Mouse (Mus musculus): ENCODE data around the gene 1700016D06Rik. TPM values are rescaled to one million over a fixed set of nuclear protein-coding genes. Genes with fewer than 3 reads are reported as not detected.

The 1700016D06Rik gene
- polyA plus RNA-seq, 1 experiment from 2014 or later: not detected

- H3K27me3 ChIP-seq (replicated peaks): no peaks in the 10 kb centered on the region
- no peaks in the 10 kb centered on the region for H3K9me3 ChIP-seq
- H3K4me1 ChIP-seq: no peaks in the 10 kb centered on the region
- H3K9ac ChIP-seq: no peak overlapping the region
- no peak for ATAC-seq (ENCODE audit: low FRiP score, low read depth)
- WGBS: 86% methylated on average over 5 of the region's 5 CpGs
- no peak overlapping the region for H3K27ac ChIP-seq
- H3K4me2 ChIP-seq (replicated peaks): no peak overlapping the region
- H3K4me3 ChIP-seq: no peak overlapping the region
- no peaks in the 10 kb centered on the region for H3K36me3 ChIP-seq
Observed at GRCm38 (mm10) chr8:11650021-11650420, 50.8 kb downstream of the 1700016D06Rik start.

GRCm38 (mm10) chr8:11643123-11643522 is 57.7 kb downstream of the 1700016D06Rik start:
- H3K4me3 ChIP-seq: no peak overlapping the region
- H3K27ac ChIP-seq: no peak overlapping the region
- WGBS: 90% methylated on average over 2 of the region's 2 CpGs
- peaks cover 4% of the 10 kb centered on the region; the same call in 1 of the 2 replicates for H3K36me3 ChIP-seq
- no peak overlapping the region for H3K9ac ChIP-seq
- H3K4me2 ChIP-seq (replicated peaks): no peak overlapping the region
- H3K9me3 ChIP-seq: no peaks in the 10 kb centered on the region
- no peak for ATAC-seq (ENCODE audit: low FRiP score, low read depth)
- H3K27me3 ChIP-seq (replicated peaks): no peaks in the 10 kb centered on the region
- no peaks in the 10 kb centered on the region for H3K4me1 ChIP-seq

- peaks cover 7% of the 10 kb centered on the region; the same call in 1 of the 2 replicates for H3K4me1 ChIP-seq
- H3K9ac ChIP-seq: no peak overlapping the region
- no peak overlapping the region for H3K4me3 ChIP-seq
- no peaks in the 10 kb centered on the region for H3K9me3 ChIP-seq
- no peak for ATAC-seq (ENCODE audit: low FRiP score, low read depth)
- peaks cover 4% of the 10 kb centered on the region; the same call in 1 of the 2 replicates for H3K36me3 ChIP-seq
- 54% methylated on average over 2 of the region's 2 CpGs for WGBS
- H3K27ac ChIP-seq: no peak overlapping the region
- no peaks in the 10 kb centered on the region for H3K27me3 ChIP-seq (replicated peaks)
- H3K4me2 ChIP-seq (replicated peaks): no peak overlapping the region
Observed at GRCm38 (mm10) chr8:11640606-11641005, 60.3 kb downstream of the 1700016D06Rik start.

GRCm38 (mm10) chr8:11637531-11637930 is 63.3 kb downstream of the 1700016D06Rik start:
- H3K27ac ChIP-seq: no peak overlapping the region

GRCm38 (mm10) chr8:11636324-11637057 is 64.4 kb downstream of the 1700016D06Rik start:
- ATAC-seq (ENCODE audit: low FRiP score, low read depth): peak; percentile 26
- WGBS: 4% methylated on average over 30 of the region's 30 CpGs

More at GRCm38 (mm10) chr8:11637531-11637930, 63.3 kb downstream of the 1700016D06Rik start:
- Histone ChIP-seq H3K9ac (no peak overlapping the region), H3K36me3 (peaks cover 6% of the 10 kb centered on the region; the same call in 1 of the 2 replicates), H3K9me3 (no peaks in the 10 kb centered on the region), H3K4me3 (no peak overlapping the region), H3K4me2 (replicated peaks) (no peak overlapping the region), H3K4me1 (peaks cover 25% of the 10 kb centered on the region), H3K27me3 (replicated peaks) (no peaks in the 10 kb centered on the region)
- 95% methylated on average over 7 of the region's 7 CpGs for WGBS
- no peak for ATAC-seq (ENCODE audit: low FRiP score, low read depth)

GRCm38 (mm10) chr8:11635611-11636081 is 65.2 kb downstream of the 1700016D06Rik start, which contains the start of gene Ankrd10:
Gene Ankrd10 (minus strand): TSS chr8:11635757.
- Histone ChIP-seq H3K4me2 (replicated peaks) (peak within 1 kb of the TSS; percentile 90), H3K4me3 (peak within 1 kb of the TSS; percentile 78), H3K27ac (peak within 1 kb of the TSS; percentile 88), H3K27me3 (replicated peaks) (no peaks in the 10 kb centered on the region), H3K9ac (peak within 1 kb of the TSS; percentile 89), H3K36me3 (peaks cover 19% of the 10 kb centered on the region), H3K4me1 (peaks cover 28% of the 10 kb centered on the region), H3K9me3 (no peaks in the 10 kb centered on the region)
- ATAC-seq (ENCODE audit: low FRiP score, low read depth): peak; percentile 95
- under 1% methylated on average over 40 of the region's 40 CpGs for WGBS

More at GRCm38 (mm10) chr8:11636324-11637057, 64.4 kb downstream of the 1700016D06Rik start:
- no peaks in the 10 kb centered on the region for H3K27me3 ChIP-seq (replicated peaks)
- no peaks in the 10 kb centered on the region for H3K9me3 ChIP-seq
- peak overlapping the region; percentile 88; the same call in 1 of the 2 replicates for H3K27ac ChIP-seq
- peak overlapping the region; percentile 78 for H3K4me3 ChIP-seq
- peaks cover 28% of the 10 kb centered on the region for H3K4me1 ChIP-seq
- peaks cover 14% of the 10 kb centered on the region for H3K36me3 ChIP-seq
- peak overlapping the region; percentile 89 for H3K9ac ChIP-seq
- H3K4me2 ChIP-seq (replicated peaks): peak overlapping the region; percentile 90

GRCm38 (mm10) chr8:11635012-11635577 is 65.8 kb downstream of the 1700016D06Rik start:
- Histone ChIP-seq H3K27me3 (replicated peaks) (no peaks in the 10 kb centered on the region), H3K36me3 (peaks cover 25% of the 10 kb centered on the region), H3K4me3 (peak overlapping the region; percentile 78), H3K4me2 (replicated peaks) (peak overlapping the region; percentile 90), H3K9me3 (no peaks in the 10 kb centered on the region), H3K9ac (peak overlapping the region; percentile 89), H3K27ac (peak overlapping the region; percentile 88), H3K4me1 (peaks cover 28% of the 10 kb centered on the region)
- under 1% methylated on average over 70 of the region's 70 CpGs for WGBS
- ATAC-seq (ENCODE audit: low FRiP score, low read depth): peak; percentile 90

GRCm38 (mm10) chr8:11634331-11635011 is 66.4 kb downstream of the 1700016D06Rik start:
- Histone ChIP-seq H3K36me3 (peaks cover 27% of the 10 kb centered on the region), H3K27me3 (replicated peaks) (no peaks in the 10 kb centered on the region), H3K4me3 (peak overlapping the region; percentile 78), H3K9me3 (no peaks in the 10 kb centered on the region), H3K4me1 (peaks cover 28% of the 10 kb centered on the region), H3K27ac (no peak overlapping the region), H3K4me2 (replicated peaks) (peak overlapping the region; percentile 90), H3K9ac (peak overlapping the region; percentile 89)
- 2% methylated on average over 39 of the region's 39 CpGs for WGBS
- ATAC-seq (ENCODE audit: low FRiP score, low read depth): peak; percentile 15

GRCm38 (mm10) chr8:11633414-11633813 is 67.4 kb downstream of the 1700016D06Rik start:
- Histone ChIP-seq H3K4me2 (replicated peaks) (peak overlapping the region; percentile 90), H3K36me3 (peaks cover 29% of the 10 kb centered on the region), H3K27me3 (replicated peaks) (no peaks in the 10 kb centered on the region), H3K4me1 (peaks cover 28% of the 10 kb centered on the region), H3K4me3 (peak overlapping the region; percentile 78), H3K27ac (no peak overlapping the region), H3K9ac (peak overlapping the region; percentile 89), H3K9me3 (no peaks in the 10 kb centered on the region)
- ATAC-seq (ENCODE audit: low FRiP score, low read depth): no peak
- 68% methylated on average over 7 of the region's 7 CpGs for WGBS

GRCm38 (mm10) chr8:11632406-11632805 is 68.5 kb downstream of the 1700016D06Rik start:
- no peak overlapping the region for H3K27ac ChIP-seq
- H3K36me3 ChIP-seq: peaks cover 37% of the 10 kb centered on the region
- H3K4me3 ChIP-seq: no peak overlapping the region
- H3K4me2 ChIP-seq (replicated peaks): peak overlapping the region; percentile 90
- no peak overlapping the region for H3K9ac ChIP-seq
- no peaks in the 10 kb centered on the region for H3K9me3 ChIP-seq
- WGBS: 56% methylated on average over 2 of the region's 2 CpGs
- H3K27me3 ChIP-seq (replicated peaks): no peaks in the 10 kb centered on the region
- peaks cover 28% of the 10 kb centered on the region for H3K4me1 ChIP-seq
- ATAC-seq (ENCODE audit: low FRiP score, low read depth): no peak

- Histone ChIP-seq H3K36me3 (peaks cover 56% of the 10 kb centered on the region), H3K9me3 (no peaks in the 10 kb centered on the region), H3K9ac (no peak overlapping the region), H3K27me3 (replicated peaks) (no peaks in the 10 kb centered on the region), H3K27ac (no peak overlapping the region), H3K4me2 (replicated peaks) (no peak overlapping the region), H3K4me1 (peaks cover 19% of the 10 kb centered on the region), H3K4me3 (no peak overlapping the region)
- 64% methylated on average over 5 of the region's 5 CpGs for WGBS
- ATAC-seq (ENCODE audit: low FRiP score, low read depth): no peak
Observed at GRCm38 (mm10) chr8:11629206-11629605, 71.7 kb downstream of the 1700016D06Rik start.
